Mouse (Mus musculus) T-helper 2 cell (primary cell): ENCODE measurements around the gene Ddx54.

Source experiments
- in situ Hi-C: fragments of 300-600 bp; cut with MboI, MseI; formaldehyde crosslinking; loops from one replicate; pipeline ENCODE4 v1.15.1; 2025; ENCODE audit warnings: high pct_unique_total_duplicates

The Ddx54 gene

DNA sequence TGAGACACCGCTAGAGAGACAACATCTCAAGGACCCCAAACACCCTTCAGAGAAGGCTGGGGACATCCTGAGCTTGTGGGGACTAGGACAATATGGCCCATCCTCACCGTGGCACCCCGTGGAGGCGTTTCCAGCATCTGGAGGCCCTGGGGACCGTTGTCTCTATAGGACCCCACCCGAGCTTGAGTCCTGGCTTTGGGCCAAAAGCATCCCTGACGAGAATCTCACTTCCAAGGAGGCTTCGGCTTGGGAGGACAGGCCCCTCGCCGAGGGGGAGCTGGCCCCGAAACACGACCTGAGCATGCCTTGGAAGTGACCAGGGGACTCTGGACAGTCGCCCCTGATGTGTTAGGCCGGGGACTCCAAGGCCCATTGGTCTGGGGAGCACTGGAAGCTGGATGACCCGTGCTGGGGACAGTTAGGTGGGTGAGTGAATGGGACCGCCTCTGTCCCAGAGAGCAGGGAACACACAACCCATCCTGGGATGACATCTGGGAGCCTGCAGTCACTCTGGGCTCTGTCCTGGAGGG lies 3.2 kb upstream of the Ddx54 start:
- in situ Hi-C loops = loop anchor here (5.0 kb wide), 1 partner anchor 92 kb away; no protein-coding TSS in a partner anchor

GRCm38 (mm10) chr5:120610906-120611305 lies 1.6 kb upstream of the Ddx54 start:
- in situ Hi-C loops = no loop called here

DNA sequence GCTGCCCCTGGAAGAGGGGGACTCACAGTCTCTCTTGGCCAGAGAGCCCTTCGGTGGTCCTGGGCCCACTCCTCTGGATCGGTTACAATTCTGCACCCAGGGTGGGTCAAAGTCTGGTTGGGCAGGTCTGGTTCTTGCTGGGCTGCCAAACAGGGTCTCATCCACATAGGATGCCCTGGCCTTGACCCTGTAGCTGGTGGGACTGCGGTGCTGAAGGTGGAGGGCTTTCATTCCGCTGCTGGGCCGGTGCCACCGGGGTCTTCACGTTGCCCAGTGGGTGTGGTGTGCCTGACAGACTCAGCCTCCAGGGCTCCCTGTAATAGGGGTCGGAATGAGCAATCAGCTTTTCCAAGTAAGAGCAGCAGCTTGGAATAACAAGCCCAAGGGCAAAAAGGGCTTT lies 1.1 kb upstream of the Ddx54 start:
- in situ Hi-C loops = no loop called here

DNA sequence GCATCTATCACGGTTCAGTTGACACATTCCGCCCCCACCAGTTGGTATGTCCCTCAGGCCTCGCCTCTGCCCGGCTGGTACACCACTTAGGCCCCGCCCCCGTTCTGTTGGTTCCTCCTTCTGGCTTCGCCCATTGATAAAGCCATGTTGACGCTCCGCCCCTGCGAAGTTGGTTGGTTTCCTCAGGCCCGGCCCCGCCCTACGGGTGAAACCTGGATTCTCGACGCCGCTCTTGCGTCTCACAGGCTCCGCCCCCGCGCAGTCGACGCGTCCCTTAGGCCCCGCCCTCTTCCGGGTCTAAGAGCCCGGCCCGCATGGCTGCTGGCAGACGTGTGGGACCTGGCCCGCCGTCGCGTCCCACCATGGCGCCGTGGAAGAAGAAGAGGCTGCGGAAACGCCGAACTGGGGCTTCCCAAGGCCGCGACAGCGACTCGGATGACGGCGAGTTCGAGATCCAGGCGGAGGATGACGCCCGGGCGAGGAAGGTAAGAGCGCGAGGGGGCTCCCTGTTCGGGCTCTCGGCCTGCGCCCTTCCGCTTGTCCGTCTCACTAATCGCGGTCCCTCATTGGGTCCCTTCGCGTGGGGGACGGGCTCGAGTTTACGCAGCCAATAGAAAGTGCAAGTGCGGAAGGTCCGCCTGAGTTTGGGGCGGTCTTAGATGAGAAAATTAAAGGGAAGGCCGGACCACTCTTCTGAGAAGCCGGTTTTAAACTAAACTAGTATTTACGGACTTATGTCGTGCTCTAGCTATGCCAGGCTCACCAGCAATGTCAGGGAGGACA lies 474 bp downstream of the Ddx54 start:
- in situ Hi-C loops = no loop called here

DNA sequence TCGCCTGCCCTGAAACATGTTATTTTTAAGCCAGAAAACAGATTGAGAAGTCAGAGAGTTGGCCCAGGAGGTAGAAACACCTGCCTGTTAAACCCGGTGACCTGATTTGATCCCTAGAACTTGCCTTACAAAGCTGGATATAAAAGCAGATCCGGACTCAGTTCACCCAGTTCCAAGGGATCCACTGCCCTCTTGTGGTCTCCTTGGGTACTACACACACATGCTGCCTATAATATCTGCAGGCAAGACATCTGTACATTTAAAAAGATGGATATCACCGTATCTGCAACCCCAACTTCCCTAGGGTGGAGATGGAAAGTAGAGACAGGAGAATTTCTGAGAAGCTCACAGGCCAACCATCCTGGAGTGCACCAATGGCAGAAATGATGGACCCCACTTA lies 3.4 kb downstream of the Ddx54 start:
- in situ Hi-C loops = no loop called here

GRCm38 (mm10) chr5:120618778-120619177 lies 6.2 kb downstream of the Ddx54 start:
- in situ Hi-C loops = no loop called here

- in situ Hi-C loops = no loop called here
Measured at GRCm38 (mm10) chr5:120619201-120619600, 6.7 kb downstream of the Ddx54 start.

DNA sequence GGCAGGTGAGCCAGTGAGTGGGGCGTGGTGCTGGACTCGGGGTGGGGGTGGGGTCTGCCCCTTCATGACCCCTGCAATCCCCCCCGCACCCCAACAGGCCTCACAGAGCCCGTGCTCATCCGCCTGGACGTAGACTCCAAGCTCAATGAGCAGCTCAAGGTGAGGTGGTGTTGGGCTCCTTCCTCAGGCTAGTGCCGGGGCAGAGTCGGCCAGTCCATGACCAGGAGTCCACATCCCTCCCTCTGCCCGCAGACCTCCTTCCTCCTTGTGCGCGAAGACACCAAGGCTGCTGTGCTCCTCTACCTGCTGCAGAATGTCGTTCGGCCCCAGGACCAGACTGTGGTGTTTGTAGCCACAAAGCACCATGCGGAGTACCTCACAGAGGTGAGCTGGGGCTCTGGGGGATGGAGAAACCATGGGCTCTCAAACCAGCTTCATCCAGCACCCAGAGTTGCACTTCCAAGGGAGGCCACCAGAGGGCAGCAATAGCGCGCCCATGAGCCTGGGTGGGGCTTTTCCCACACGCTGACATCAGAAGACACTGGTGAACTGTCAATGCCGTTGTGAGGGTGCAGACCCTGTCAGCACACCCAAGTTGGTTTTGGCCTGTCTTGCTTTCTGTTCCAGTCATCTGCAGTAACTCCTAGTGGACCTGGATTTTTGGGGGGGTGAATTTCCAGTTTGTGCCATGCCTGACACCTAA lies 8.0 kb downstream of the Ddx54 start:
- in situ Hi-C loops = loop anchor here (5.0 kb wide), 1 partner anchor 92 kb away; the partner anchor contains the start of gene Dtx1

- in situ Hi-C loops = loop anchor here (5.0 kb wide), 1 partner anchor 91 kb away; the partner anchor contains the start of gene Dtx1
Measured at GRCm38 (mm10) chr5:120621078-120621765, 8.7 kb downstream of the Ddx54 start.

DNA sequence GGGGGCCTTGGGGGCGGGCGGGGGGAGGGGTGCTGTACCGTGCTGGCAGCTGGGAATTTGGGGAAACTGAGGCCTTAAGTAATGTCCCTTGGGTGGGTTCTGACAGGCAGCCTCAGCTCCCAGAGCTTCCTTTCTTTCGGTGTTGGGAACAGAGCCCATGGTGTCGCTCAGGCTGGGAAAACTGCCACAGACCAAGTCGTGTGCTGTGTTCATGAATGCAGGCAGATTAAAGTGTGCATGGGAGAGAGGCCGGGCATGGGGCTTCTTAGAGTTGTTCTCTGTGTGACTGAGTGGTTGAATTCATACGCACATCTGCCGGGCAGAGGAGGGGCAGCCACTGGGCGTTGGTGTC lies 9.3 kb downstream of the Ddx54 start:
- in situ Hi-C loops = loop anchor here (5.0 kb wide), 1 partner anchor 90 kb away; the partner anchor contains the start of gene Dtx1

DNA sequence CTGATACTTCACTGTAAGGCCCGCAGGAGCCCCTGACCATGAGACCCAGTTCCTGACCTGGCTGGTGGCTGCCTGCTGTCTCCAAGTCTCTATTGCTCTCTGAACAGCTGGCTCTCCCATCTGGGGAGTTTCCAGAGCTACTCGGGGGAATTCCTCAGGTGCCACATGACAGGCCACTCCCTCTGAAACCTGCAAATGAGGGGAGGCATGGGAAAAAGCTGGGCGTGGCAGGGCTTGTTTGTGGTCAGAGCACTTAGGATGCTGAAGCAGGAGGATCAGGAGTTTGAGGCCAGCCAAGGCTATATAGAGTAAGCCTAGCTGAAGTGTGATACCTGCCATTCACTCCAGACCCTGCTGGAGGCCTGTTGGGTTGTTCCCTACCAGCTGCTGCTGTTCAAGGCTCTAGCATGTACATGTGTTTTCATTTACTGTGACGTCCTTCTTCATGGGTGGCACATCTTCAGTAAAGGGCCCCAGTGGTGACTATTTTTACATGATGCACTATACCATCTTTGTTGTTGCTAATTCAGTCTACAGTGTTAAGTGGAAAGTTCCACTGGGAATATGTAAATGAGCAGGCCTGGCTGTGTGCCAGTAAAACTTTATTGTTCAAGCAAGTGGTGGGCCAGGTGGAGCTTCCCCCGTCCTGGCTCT lies 9.8 kb downstream of the Ddx54 start:
- in situ Hi-C loops = loop anchor here (5.0 kb wide), 1 partner anchor 90 kb away; the partner anchor contains the start of gene Dtx1

- in situ Hi-C loops = loop anchor here (5.0 kb wide), 1 partner anchor 88 kb away; the partner anchor contains the start of gene Dtx1
Measured at GRCm38 (mm10) chr5:120624427-120624826, 11.9 kb downstream of the Ddx54 start.

DNA sequence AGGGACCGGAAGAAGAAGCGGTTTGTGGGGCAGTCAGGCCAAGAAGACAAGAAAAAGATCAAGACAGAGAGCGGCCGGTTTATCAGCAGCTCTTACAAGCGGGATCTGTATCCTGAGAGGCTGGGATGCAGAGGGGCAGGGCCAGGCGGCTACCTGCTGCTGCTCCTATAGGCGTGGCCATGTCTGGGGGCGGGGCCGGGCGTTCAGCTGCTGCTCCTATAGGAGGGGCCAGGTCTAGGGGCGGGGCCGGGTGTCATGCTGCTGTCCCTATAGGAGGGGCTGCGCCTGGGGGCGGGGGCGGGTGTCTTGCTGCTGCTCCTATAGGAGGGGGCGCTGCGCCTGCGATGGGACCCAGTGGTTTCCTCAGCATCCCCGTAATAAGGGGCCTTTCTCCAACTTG lies 13.9 kb downstream of the Ddx54 start:
- in situ Hi-C loops = loop anchor here (5.0 kb wide), 1 partner anchor 41 kb away; no protein-coding TSS in a partner anchor

DNA sequence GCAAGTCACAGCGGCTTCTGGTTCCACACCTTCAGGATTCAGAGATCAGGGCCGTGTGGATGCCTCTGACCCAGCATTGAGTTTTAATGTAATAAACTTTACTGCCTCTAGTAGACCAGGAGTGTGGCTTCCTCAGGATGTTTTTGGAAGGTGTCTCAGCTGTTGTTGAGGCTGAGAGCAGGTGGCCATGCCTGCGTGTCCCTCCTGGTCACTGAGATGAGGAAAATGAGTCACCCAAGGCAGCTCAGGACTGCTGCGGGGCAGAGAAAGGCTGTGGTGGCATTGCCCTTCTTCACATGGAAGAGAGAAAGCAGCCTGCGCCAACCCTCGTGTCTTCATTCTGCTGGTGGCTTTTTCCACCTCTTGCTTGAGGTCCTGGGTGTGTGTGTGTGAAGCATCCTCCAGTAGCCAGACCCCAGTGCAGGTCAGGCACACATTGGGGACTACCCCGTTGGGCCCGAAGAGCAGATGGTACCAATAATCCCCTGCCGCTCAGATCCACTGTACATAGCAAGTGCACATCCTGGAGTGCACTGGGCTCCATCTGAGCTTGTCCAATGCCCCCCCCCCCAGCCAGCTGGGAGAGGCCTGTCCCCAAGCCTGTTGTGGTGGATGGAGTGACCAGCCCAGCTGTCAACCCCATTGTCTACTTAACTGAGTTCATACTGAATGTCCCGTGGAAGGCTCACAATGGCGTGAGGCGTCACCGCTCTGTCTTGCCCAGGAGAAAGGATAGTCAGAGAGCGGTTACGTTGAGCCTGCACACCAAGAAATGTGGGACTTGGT lies 15.2 kb downstream of the Ddx54 start:
- in situ Hi-C loops = loop anchor here (5.0 kb wide), 1 partner anchor 40 kb away; no protein-coding TSS in a partner anchor

GRCm38 (mm10) chr5:120628624-120629023 lies 16.1 kb downstream of the Ddx54 start:
- in situ Hi-C loops = loop anchor here (5.0 kb wide), 1 partner anchor 39 kb away; no protein-coding TSS in a partner anchor

DNA sequence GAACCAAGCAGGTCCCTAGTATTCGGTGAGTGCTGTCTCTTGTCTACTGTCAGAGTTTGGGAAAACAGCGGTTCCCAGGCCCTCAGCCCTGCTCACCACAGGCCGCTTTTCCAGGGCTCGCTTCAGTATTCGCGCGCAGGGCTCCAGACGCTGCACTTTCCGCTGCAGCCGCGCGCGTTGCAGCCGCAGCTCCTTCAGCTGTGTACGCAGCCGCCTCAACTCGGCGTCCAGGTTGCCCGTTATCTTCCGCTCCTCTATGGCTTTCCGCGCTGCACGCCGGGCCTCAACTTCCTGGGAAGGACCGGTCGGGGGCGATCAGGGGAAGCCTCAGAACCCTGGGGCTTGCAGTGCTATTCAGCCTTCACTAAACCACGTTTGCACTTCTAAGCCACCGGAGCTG lies 18.6 kb downstream of the Ddx54 start:
- in situ Hi-C loops = no loop called here

- in situ Hi-C loops = no loop called here
Measured at GRCm38 (mm10) chr5:120631892-120632291, 19.4 kb downstream of the Ddx54 start.

- in situ Hi-C loops = no loop called here
Measured at GRCm38 (mm10) chr5:120634131-120634530, 21.6 kb downstream of the Ddx54 start, which contains the start of gene Cfap73. Cfap73 (minus strand) TSS chr5:120634235.

DNA sequence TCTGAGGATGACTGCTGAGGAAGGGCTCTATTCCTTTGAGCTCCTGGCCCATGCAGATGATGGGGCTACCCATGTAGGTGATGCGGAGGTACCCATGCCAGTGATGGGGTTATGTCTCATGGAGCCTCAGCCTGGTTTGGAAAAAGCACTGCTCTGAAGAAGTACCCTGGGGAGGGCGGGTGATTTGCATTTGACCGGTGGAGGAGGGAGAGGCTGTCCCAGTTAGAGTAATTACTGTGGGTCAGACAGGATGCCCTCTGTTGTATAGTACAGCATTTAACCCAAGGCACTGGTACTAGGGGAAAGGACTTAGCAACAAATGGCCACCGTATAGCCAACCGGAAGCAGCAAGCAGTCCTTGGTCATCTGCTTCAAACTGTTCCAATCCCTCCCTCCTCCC lies 22.3 kb downstream of the Ddx54 start:
- in situ Hi-C loops = no loop called here

DNA sequence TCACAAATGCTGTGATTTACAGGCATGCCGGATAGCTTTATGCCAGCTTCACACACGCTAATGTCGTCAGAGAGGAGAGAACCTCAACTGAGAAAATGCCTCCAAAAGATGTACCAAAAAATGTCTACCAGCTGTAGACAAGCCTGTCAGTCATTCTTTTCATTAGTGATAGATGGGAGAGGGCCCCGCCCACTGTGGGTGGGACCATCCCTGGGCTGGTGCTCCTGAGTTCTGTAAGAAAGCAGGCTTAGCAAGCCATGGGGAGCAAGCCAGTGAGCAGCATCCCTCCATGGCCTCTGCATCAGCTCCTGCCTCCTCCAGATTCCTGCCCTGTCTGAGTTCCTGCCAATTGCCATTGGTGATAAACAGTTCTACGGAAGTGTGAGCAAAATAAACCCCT lies 23.1 kb downstream of the Ddx54 start:
- in situ Hi-C loops = no loop called here
